Mouse (Mus musculus): ENCODE measurements around the gene Cmip.

DNA sequence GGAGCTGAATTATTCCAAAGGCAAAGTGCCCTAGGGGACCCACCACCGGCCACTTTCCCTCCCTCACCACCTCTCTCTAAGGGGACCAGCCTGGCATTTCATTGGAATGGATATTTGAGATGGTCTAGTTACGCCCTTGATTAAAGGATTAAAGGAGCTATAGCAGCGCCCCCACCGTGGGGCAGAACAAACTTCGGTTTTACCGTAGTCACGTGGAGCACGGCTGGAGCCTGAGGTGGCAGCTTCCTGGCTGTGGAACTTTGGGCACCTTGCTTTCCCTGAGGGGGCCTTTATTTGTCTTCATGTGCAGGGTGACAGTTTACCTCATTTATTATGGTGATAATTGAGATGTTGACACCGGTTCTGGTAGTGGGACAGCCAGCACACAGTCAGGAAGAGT lies 4.8 kb downstream of the Cmip start:
- TF ChIP-seq CTCF (IDR thresholded peaks at IDR 0.05; ENCODE audit: control insufficient read depth, insufficient read depth, low read length) (no peak), POLR2A (IDR thresholded peaks at IDR 0.05; ENCODE audit: borderline replicate concordance, control insufficient read depth, low read depth, low read length) (no peak)

Measured in bone marrow, adult 2 months (tissue).